Mouse (Mus musculus) kidney, embryonic 16.5 days (tissue): ENCODE results near the gene Zbtb16. TPM values are rescaled to one million over a fixed set of nuclear protein-coding genes. Genes with fewer than 3 reads are reported as not detected.

ENCODE experiments used
- ATAC-seq: fragments of 200-750 bp; cut with Nextera tagmentation; 2 replicates; pipeline ENCODE4 v1.8.0; 2017; ENCODE audit warnings: moderate TSS enrichment; ENCODE audit not compliant: low FRiP score, low TSS enrichment
- H3K27ac ChIP-seq: fragments of 300-500 bp; sonication (generic); 2 replicates; pipeline ENCODE4 v1.5.1; 2014; ENCODE audit warnings: low read length
- H3K27me3 ChIP-seq: fragments of 300-500 bp; sonication (generic); 2 replicates; pipeline ENCODE4 v1.6.1; 2014; ENCODE audit warnings: low read length, control low read depth, mixed read lengths; ENCODE audit not compliant: insufficient read depth
- H3K36me3 ChIP-seq: fragments of 300-500 bp; sonication (generic); 2 replicates; pipeline ENCODE4 v1.6.1; 2014; ENCODE audit warnings: low read length, control low read depth, mixed read lengths; ENCODE audit not compliant: insufficient read depth
- H3K4me1 ChIP-seq: fragments of 300-500 bp; sonication (generic); 2 replicates; pipeline ENCODE4 v1.6.1; 2014; ENCODE audit warnings: low read length, control low read depth, mixed read lengths; ENCODE audit not compliant: insufficient read depth
- H3K4me2 ChIP-seq: fragments of 300-500 bp; sonication (generic); replicated peaks from 2 replicates; pipeline ENCODE4 v1.6.1; 2014; ENCODE audit warnings: low read depth, low read length
- H3K4me3 ChIP-seq: fragments of 300-500 bp; sonication (generic); 2 replicates; pipeline ENCODE4 v1.5.1; 2014; ENCODE audit warnings: mild to moderate bottlenecking, low read length
- H3K9ac ChIP-seq: fragments of 300-500 bp; sonication (generic); replicated peaks from 2 replicates; pipeline ENCODE4 v1.6.1; 2014; ENCODE audit warnings: low read length
- H3K9me3 ChIP-seq: fragments of 300-500 bp; sonication (generic); 2 replicates; pipeline ENCODE4 v1.6.1; 2016; ENCODE audit warnings: low read length, control low read depth
- WGBS: fragments of 180-500 bp; shearing (Covaris S2); extraction: QIAGEN DNeasy Blood & Tissue Kit; methylation state at CpG from one replicate; pipeline ENCODE4 v1.1.7; 2014; 5-methylcytosine and 5-hydroxymethylcytosine counted together
- polyA plus RNA-seq: library from polyadenylated mRNA; unstranded; fragments of >200 nt; fragmentation: Nextera tagmentation; extraction: Ambion mirVana; gene quantifications from 2 replicates; pipeline ENCODE4 v1.2.1, GENCODE M21; 2015

Gene Zbtb16
- polyA plus RNA-seq, 1 experiment from 2014 or later: 1.8 TPM

DNA sequence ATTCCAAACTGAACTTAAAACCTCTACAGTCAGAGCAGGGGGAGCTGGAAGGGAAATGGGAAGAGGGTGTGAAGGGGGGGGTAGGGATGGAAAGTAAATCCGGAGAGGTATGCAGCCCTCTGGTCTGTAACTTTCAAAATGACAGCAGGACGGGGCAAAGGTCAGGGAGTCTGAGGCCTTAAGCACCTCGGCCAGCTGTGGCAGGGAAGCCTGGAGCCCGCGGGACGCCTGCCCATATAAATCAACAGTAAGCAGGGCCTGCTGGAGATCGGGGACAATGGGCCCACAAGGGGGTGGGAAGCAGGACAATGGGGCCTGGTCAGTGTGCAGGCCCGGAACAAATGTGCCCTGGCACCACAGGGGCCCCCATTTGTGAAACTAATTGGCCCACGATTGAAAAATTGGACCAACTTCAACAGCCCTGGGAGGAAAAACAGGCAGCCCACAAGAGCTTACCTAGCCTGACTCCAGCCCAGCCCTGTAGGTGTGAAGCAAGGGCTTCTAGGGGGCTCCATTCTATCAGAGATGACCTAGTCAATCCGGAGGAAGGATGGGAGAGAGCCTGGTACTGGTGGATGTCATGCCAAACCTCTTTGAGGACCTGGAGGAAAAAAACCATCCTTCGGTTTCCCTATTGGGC is 160.8 kb downstream of the Zbtb16 start:
- peak; percentile 62 for ATAC-seq
- H3K4me1 ChIP-seq: peaks cover 29% of the 10 kb centered on the region
- H3K4me2 ChIP-seq: no peak overlapping the region
- 0 out of 2 replicates have a peak, but pooled peaks cover 4% of the 10 kb centered on the region for H3K27me3 ChIP-seq
- no peak overlapping the region for H3K4me3 ChIP-seq
- H3K9ac ChIP-seq: no peak overlapping the region
- H3K9me3 ChIP-seq: no peaks in the 10 kb centered on the region
- WGBS: 16% methylated on average over 11 of the region's 11 CpGs
- H3K27ac ChIP-seq: no peak overlapping the region
- no peaks in the 10 kb centered on the region for H3K36me3 ChIP-seq

DNA sequence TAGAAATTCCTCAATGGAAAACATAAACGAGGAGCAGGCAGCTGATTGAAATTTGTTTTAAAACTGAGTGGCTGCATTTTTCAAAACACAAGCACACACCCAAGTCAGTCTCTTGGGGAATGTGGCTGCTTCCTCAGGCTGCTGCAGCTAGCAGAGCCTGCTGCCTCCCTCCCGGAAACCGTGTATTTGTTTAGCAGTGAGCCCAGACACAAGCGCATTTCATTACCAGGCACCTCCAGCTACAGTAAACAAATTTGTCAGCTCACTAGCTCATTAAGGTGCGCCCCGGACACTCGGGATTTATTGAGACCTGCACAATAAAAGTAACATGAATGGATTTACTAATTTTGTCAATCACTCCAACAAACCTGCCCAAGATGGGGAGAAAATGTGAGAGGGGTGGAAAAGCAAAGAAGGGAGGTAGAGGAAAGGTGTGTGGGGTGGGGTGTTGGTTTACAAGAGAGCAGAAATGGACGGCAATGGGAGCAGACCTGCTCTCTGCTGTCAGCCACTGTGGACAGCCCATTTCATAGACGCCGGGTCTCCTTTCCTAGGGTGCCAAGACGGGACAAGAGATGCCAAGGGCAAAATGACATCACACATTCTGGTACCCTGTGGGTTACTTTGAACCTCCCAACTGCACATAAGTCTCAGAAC is 161.5 kb downstream of the Zbtb16 start:
- no peak for ATAC-seq
- WGBS: 11% methylated on average over 11 of the region's 11 CpGs
- 0 out of 2 replicates have a peak, but pooled peaks cover 4% of the 10 kb centered on the region for H3K27me3 ChIP-seq
- H3K4me2 ChIP-seq: 0 out of 2 replicates have a peak overlapping the region, but pooled peaks have one; percentile 13
- H3K9me3 ChIP-seq: no peaks in the 10 kb centered on the region
- H3K4me3 ChIP-seq: no peak overlapping the region
- peaks cover 29% of the 10 kb centered on the region for H3K4me1 ChIP-seq
- H3K27ac ChIP-seq: no peak overlapping the region
- no peaks in the 10 kb centered on the region for H3K36me3 ChIP-seq
- no peak overlapping the region for H3K9ac ChIP-seq

DNA sequence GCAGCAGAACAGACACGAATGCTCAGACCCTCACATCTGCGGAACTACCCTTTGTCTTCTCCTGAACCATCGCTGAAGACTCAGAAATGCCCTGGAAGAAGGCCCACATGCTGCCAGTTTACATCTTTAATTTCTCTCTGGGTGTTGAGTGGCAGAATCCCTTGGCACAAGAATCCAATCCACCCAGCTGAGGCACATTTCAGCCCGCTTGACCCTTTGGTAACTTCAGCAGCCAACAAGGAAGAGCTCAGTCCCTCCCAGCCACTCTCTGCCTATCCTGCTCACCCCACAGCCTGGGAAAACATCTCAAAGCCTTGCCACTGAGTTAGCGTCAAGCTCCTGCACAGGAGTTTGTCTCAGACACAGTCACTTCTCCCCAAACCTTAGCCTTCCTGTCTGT is 162.2 kb downstream of the Zbtb16 start:
- no peak for ATAC-seq
- peaks cover 23% of the 10 kb centered on the region for H3K4me1 ChIP-seq
- no peak overlapping the region for H3K27ac ChIP-seq
- 0 out of 2 replicates have a peak, but pooled peaks cover 4% of the 10 kb centered on the region for H3K27me3 ChIP-seq
- H3K4me3 ChIP-seq: no peak overlapping the region
- H3K9me3 ChIP-seq: no peaks in the 10 kb centered on the region
- no peaks in the 10 kb centered on the region for H3K36me3 ChIP-seq
- WGBS: 52% methylated on average over 5 of the region's 5 CpGs
- no peak overlapping the region for H3K4me2 ChIP-seq
- no peak overlapping the region for H3K9ac ChIP-seq

DNA sequence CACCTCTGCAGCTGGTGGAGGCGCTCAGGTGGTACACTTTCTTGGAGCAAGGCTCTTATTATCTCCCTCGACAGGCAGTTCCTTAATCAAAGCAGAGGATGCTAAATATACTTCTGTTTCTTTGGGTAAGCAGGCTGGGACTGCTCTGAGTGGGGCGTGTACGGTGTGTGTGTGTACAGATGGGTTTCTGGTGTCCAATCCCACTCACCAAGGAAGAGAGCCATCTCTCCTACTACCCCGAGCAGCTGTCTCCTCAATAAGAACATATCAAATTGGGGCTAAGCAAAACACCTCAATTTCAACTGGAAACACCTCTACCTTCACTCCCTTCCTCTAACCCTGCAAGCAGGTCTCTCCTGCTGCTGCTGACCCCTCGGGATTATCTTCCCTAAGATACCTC is 162.8 kb downstream of the Zbtb16 start:
- H3K4me3 ChIP-seq: no peak overlapping the region
- no peak for ATAC-seq
- WGBS: 71% methylated on average over 6 of the region's 6 CpGs

DNA sequence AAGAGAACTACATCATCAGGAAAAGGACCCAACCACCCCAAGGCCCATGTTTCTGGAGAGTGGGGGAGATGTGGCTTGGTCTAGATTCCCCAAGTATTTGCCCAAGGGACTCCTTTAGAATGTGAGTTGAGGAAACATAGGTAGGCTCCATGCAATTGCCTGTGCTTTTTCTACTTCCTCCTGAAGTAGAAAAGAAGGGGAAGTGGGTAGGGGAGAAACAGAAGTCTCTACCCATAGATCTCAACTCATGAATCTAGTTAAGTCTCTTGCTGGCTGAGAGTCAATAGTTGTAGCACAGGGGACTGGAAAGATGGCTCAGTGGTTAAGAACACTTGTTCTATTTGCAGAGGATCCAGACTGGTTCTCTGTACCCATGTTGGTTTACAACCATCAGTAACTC is 164.2 kb downstream of the Zbtb16 start:
- Histone ChIP-seq H3K9me3 (no peaks in the 10 kb centered on the region), H3K9ac (no peak overlapping the region), H3K36me3 (no peaks in the 10 kb centered on the region), H3K27me3 (0 out of 2 replicates have a peak, but pooled peaks cover 4% of the 10 kb centered on the region), H3K4me1 (peaks cover 21% of the 10 kb centered on the region), H3K27ac (no peak overlapping the region), H3K4me3 (no peak overlapping the region), H3K4me2 (no peak overlapping the region)
- no peak for ATAC-seq

More for the DNA sequence above, 162.8 kb downstream of the Zbtb16 start:
- H3K27ac ChIP-seq: no peak overlapping the region
- 0 out of 2 replicates have a peak, but pooled peaks cover 4% of the 10 kb centered on the region for H3K27me3 ChIP-seq
- H3K4me2 ChIP-seq: no peak overlapping the region
- no peaks in the 10 kb centered on the region for H3K9me3 ChIP-seq
- H3K36me3 ChIP-seq: no peaks in the 10 kb centered on the region
- H3K4me1 ChIP-seq: peaks cover 21% of the 10 kb centered on the region
- no peak overlapping the region for H3K9ac ChIP-seq

DNA sequence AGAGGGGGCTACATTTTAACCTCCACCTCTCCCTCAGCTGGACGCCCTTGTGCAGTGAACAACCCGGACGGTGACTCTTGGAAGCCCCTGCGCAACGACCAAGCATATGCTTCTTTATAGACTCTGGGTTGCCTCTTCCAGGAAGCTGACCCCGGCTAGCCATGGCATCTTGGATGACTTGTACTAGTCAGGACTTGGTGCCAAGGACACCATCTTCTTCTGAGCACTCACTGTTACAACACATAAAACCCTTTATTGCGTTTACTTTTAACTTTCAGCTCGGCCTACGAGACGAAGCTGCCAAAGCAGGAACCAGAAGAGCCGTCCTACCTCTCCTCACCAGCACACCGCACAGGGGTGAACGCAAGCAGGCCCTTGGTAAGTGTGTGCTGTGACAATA is 165.9 kb downstream of the Zbtb16 start:
- 83% methylated on average over 13 of the region's 13 CpGs for WGBS
- Histone ChIP-seq H3K27ac (no peak overlapping the region), H3K4me1 (peaks cover 16% of the 10 kb centered on the region), H3K4me3 (no peak overlapping the region), H3K27me3 (0 out of 2 replicates have a peak, but pooled peaks cover 4% of the 10 kb centered on the region), H3K9me3 (no peaks in the 10 kb centered on the region), H3K36me3 (no peaks in the 10 kb centered on the region), H3K4me2 (no peak overlapping the region), H3K9ac (no peak overlapping the region)
- no peak for ATAC-seq

DNA sequence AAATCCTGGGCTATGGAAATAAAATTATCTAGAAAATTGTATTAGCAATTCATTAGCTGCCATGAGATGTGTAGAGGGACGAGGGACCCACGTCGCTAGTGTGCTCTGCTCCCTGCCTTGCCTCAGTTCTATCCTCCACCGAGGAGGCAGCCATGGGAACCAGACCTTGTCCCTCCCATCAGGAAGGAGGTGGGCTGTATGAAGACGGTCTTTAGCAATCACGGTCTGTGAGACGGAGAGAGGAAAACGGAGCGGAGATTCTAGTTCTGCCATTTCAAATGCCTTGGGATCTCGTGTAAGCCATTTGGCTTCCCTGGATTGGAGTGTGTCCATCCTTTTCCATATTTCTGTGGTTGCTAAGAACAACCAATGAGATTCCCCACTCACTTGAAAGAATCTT is 166.3 kb downstream of the Zbtb16 start:
- Histone ChIP-seq H3K27me3 (0 out of 2 replicates have a peak, but pooled peaks cover 4% of the 10 kb centered on the region), H3K4me1 (peaks cover 12% of the 10 kb centered on the region), H3K4me3 (no peak overlapping the region), H3K27ac (no peak overlapping the region), H3K36me3 (no peaks in the 10 kb centered on the region), H3K9ac (no peak overlapping the region), H3K9me3 (no peaks in the 10 kb centered on the region), H3K4me2 (no peak overlapping the region)
- WGBS: 80% methylated on average over 10 of the region's 10 CpGs
- no peak for ATAC-seq

DNA sequence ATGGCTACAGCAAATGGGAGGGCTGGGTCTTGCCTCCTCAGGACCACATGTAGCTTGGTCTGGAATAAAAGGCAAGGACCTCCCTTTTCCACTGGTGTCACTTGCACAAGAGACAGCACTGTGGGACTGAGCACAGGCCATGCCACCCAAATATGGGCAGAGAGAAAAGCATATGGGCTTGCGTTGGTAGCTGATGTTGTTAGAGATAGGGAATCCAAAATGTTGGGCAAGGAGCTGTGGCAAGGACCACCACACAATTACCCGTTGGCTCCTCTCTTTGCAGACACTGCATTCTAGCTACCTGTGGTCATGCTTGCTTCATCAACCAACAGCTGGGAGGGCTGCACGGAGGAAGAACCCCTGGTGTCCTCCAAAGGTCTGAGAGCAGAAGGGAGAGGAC is 169.3 kb downstream of the Zbtb16 start:
- no peak overlapping the region for H3K27ac ChIP-seq
- H3K4me1 ChIP-seq: peaks cover 10% of the 10 kb centered on the region
- H3K4me2 ChIP-seq: no peak overlapping the region
- no peaks in the 10 kb centered on the region; the same call in none of the 2 replicates for H3K27me3 ChIP-seq
- H3K4me3 ChIP-seq: no peak overlapping the region
- no peaks in the 10 kb centered on the region for H3K9me3 ChIP-seq
- WGBS: 89% methylated on average over 3 of the region's 3 CpGs
- no peaks in the 10 kb centered on the region for H3K36me3 ChIP-seq
- no peak overlapping the region for H3K9ac ChIP-seq
- ATAC-seq: no peak

DNA sequence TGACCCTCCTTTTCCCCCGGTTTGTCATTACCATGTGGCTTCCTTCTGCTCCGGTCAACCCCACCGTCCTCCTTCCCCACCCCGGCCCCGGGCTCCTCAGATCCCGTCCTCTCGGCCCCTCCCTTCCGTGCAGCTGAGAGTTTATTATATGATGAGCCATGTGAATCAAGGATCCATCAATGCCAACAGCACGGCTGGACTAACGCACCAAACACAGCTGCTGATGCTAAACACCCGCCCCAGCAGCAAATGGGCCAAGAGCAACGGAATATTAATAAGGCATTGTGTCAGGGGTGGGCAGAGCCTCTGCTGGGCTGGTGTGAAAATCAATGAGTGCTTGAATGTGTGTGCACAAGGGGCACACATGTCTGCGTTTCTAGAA is 173.0 kb downstream of the Zbtb16 start:
- Histone ChIP-seq H3K9ac (no peak overlapping the region), H3K4me3 (no peak overlapping the region), H3K36me3 (no peaks in the 10 kb centered on the region), H3K27ac (no peak overlapping the region), H3K4me1 (peaks cover 10% of the 10 kb centered on the region), H3K4me2 (no peak overlapping the region), H3K9me3 (peaks cover 6% of the 10 kb centered on the region), H3K27me3 (no peaks in the 10 kb centered on the region; the same call in none of the 2 replicates)
- ATAC-seq: no peak
- WGBS: 39% methylated on average over 13 of the region's 13 CpGs
